9 mouse cellular contexts compared by ENCODE assay signal in genomic region chr16:23100099-23100575, GRCm38 (mm10). TPM values are rescaled to one million over a fixed set of nuclear protein-coding genes. Genes with fewer than 3 reads are reported as not detected.
DNase-seq lines count a peak whose midpoint lies in the region; ATAC-seq lines count a peak whose summit lies in the region.
"Had no signal": no experiment of that assay in that cellular context is flagged by ENCODE, and none has a peak within 500 bp of the region (broad histone marks: within the 10 kb centered on the region; RNA-seq: fewer than 3 reads in every experiment).

No protein-coding gene starts in this region.

- WGBS in kidney, embryonic 15.5 days = 2% methylated on average over 9 of the region's 9 CpGs
- 1% methylated on average over 9 of the region's 9 CpGs for WGBS in embryonic facial prominence, embryonic 10.5 days
- 2% methylated on average over 9 of the region's 9 CpGs for WGBS in hindbrain, embryonic 14.5 days
- under 1% methylated on average over 9 of the region's 9 CpGs for WGBS in lung, embryonic 15.5 days
- 3% methylated on average over 9 of the region's 9 CpGs for WGBS in stomach, embryonic 15.5 days

- peak overlapping the region; percentile 43 for H3K4me3 ChIP-seq in kidney, embryonic 15.5 days (replicated peaks)
- H3K4me3 ChIP-seq in embryonic facial prominence, embryonic 10.5 days = peak overlapping the region; percentile 55
- peak overlapping the region; percentile 27 for H3K4me3 ChIP-seq in hindbrain, embryonic 14.5 days (replicated peaks; ENCODE audit: low read length)
- peak overlapping the region; percentile 35 for H3K4me3 ChIP-seq in lung, embryonic 15.5 days
- peak overlapping the region; percentile 38 for H3K4me3 ChIP-seq in stomach, embryonic 15.5 days (replicated peaks)

- peak overlapping the region; percentile 68 for H3K4me2 ChIP-seq in kidney, embryonic 15.5 days
- H3K4me2 ChIP-seq in hindbrain, embryonic 14.5 days (replicated peaks) = peak overlapping the region; percentile 62
- peak overlapping the region; percentile 64 for H3K4me2 ChIP-seq in lung, embryonic 15.5 days
- H3K4me2 ChIP-seq in stomach, embryonic 15.5 days = peak overlapping the region; percentile 75

- peaks cover 24% of the 10 kb centered on the region for H3K4me1 ChIP-seq in kidney, embryonic 15.5 days
- peaks cover 25% of the 10 kb centered on the region for H3K4me1 ChIP-seq in embryonic facial prominence, embryonic 10.5 days
- H3K4me1 ChIP-seq in hindbrain, embryonic 14.5 days (replicated peaks; ENCODE audit: control insufficient read depth, insufficient read depth, low read length) = no peaks in the 10 kb centered on the region; the same call in 1 of the 2 replicates
- peaks cover 16% of the 10 kb centered on the region for H3K4me1 ChIP-seq in lung, embryonic 15.5 days
- H3K4me1 ChIP-seq in stomach, embryonic 15.5 days = peaks cover 7% of the 10 kb centered on the region

- H3K9me3 ChIP-seq in kidney, embryonic 15.5 days (replicated peaks) = no peaks in the 10 kb centered on the region
- H3K9me3 ChIP-seq in embryonic facial prominence, embryonic 10.5 days = no peaks in the 10 kb centered on the region
- H3K9me3 ChIP-seq in hindbrain, embryonic 14.5 days (ENCODE audit: control insufficient read depth, low read length) = no peaks in the 10 kb centered on the region
- H3K9me3 ChIP-seq in lung, embryonic 15.5 days = no peaks in the 10 kb centered on the region
- no peaks in the 10 kb centered on the region for H3K9me3 ChIP-seq in stomach, embryonic 15.5 days

- no peaks in the 10 kb centered on the region for H3K36me3 ChIP-seq in kidney, embryonic 15.5 days
- no peaks in the 10 kb centered on the region for H3K36me3 ChIP-seq in embryonic facial prominence, embryonic 10.5 days (replicated peaks)
- H3K36me3 ChIP-seq in hindbrain, embryonic 14.5 days (replicated peaks; ENCODE audit: control insufficient read depth, insufficient read depth) = no peaks in the 10 kb centered on the region
- no peaks in the 10 kb centered on the region for H3K36me3 ChIP-seq in lung, embryonic 15.5 days
- H3K36me3 ChIP-seq in stomach, embryonic 15.5 days = no peaks in the 10 kb centered on the region

- no peaks in the 10 kb centered on the region for H3K27me3 ChIP-seq in kidney, embryonic 15.5 days
- H3K27me3 ChIP-seq in embryonic facial prominence, embryonic 10.5 days (replicated peaks; ENCODE audit: low read depth, poor library complexity, severe bottlenecking) = peaks cover 20% of the 10 kb centered on the region
- peaks cover 22% of the 10 kb centered on the region for H3K27me3 ChIP-seq in hindbrain, embryonic 14.5 days (ENCODE audit: control insufficient read depth, insufficient read depth, low read length)
- no peaks in the 10 kb centered on the region for H3K27me3 ChIP-seq in lung, embryonic 15.5 days
- no peaks in the 10 kb centered on the region for H3K27me3 ChIP-seq in stomach, embryonic 15.5 days (replicated peaks)

- 0 out of 2 replicates have a peak overlapping the region, but pooled peaks have one; percentile 1 for H3K27ac ChIP-seq in kidney, embryonic 15.5 days
- peak overlapping the region; percentile 78 for H3K27ac ChIP-seq in embryonic facial prominence, embryonic 10.5 days (replicated peaks)
- H3K27ac ChIP-seq in hindbrain, embryonic 14.5 days = no peak overlapping the region
- no peak overlapping the region for H3K27ac ChIP-seq in lung, embryonic 15.5 days
- 0 out of 2 replicates have a peak overlapping the region, but pooled peaks have one; percentile 31 for H3K27ac ChIP-seq in stomach, embryonic 15.5 days

- peak overlapping the region; percentile 47 for H3K9ac ChIP-seq in kidney, embryonic 15.5 days
- H3K9ac ChIP-seq in hindbrain, embryonic 14.5 days = peak overlapping the region; percentile 44
- H3K9ac ChIP-seq in lung, embryonic 15.5 days = peak overlapping the region; percentile 18; the same call in 1 of the 2 replicates
- H3K9ac ChIP-seq in stomach, embryonic 15.5 days = peak overlapping the region; percentile 16; the same call in 1 of the 2 replicates

- DNase-seq in kidney, adult 9 months = no peak
- peak; percentile 73 for DNase-seq in embryonic facial prominence, embryonic 10.5 days (ENCODE audit: low spot score)
- no peak for DNase-seq in hindbrain, embryonic 14.5 days (ENCODE audit: low spot score)
- DNase-seq in layer of hippocampus, postnatal 36 days = no peak

- ATAC-seq in kidney, embryonic 15.5 days (replicated peaks; ENCODE audit: low FRiP score) = peak; percentile 83
- peak; percentile 40; the same call in 1 of the 2 replicates for ATAC-seq in hindbrain, embryonic 14.5 days (ENCODE audit: low FRiP score)
- peak; percentile 79; the same call in 1 of the 2 replicates for ATAC-seq in lung, embryonic 15.5 days (ENCODE audit: borderline replicate concordance, extremely low read depth, low FRiP score, low TSS enrichment)
- ATAC-seq in stomach, embryonic 15.5 days (ENCODE audit: insufficient read depth, low FRiP score, low read depth) = peak; percentile 59
- ATAC-seq in erythroblast, adult 5-6 weeks (replicated peaks; ENCODE audit: low FRiP score, poor library complexity, severe bottlenecking) = no peak

RNA-seq across cellular contexts. Expression of gene Eif4a2, which starts 7.1 kb away (rescaled TPM):
- 217 and 225 TPM in 2 replicates for polyA plus RNA-seq in kidney, embryonic 15.5 days (2015; fragmentation: Nextera tagmentation; extraction: Ambion mirVana)
- 170 and 177 TPM in 2 replicates for polyA plus RNA-seq in embryonic facial prominence, embryonic 10.5 days (2016; fragmentation: Nextera tagmentation; extraction: Ambion mirVana)
- 352 and 389 TPM in 2 replicates for polyA plus RNA-seq in hindbrain, embryonic 14.5 days (2014; fragmentation: Nextera tagmentation; extraction: Ambion mirVana)
- 202 and 203 TPM in 2 replicates for polyA plus RNA-seq in lung, embryonic 15.5 days (2015; fragmentation: Nextera tagmentation; extraction: Ambion mirVana)
- 224 and 234 TPM in 2 replicates for polyA plus RNA-seq in stomach, embryonic 15.5 days (2015; fragmentation: Nextera tagmentation; extraction: Ambion mirVana)
- 100 to 1,000 TPM; 900 to 999 TPM for total RNA-seq in layer of hippocampus, postnatal 36 days (2021)
- total RNA-seq in erythroblast, adult 5-6 weeks (2015; ENCODE audit: low replicate concordance) = 120 and 145 TPM in 2 replicates
- total RNA-seq in erythroblast, adult 5-6 weeks (2017; ENCODE audit: low replicate concordance) = 151 and 206 TPM in 2 replicates

RNA-seq across cellular contexts. Expression of gene Rfc4, which starts 27.4 kb away (rescaled TPM):
- 125 and 132 TPM in 2 replicates for polyA plus RNA-seq in kidney, embryonic 15.5 days (2015; fragmentation: Nextera tagmentation; extraction: Ambion mirVana)
- 208 and 218 TPM in 2 replicates for polyA plus RNA-seq in embryonic facial prominence, embryonic 10.5 days (2016; fragmentation: Nextera tagmentation; extraction: Ambion mirVana)
- 41.3 and 43.1 TPM in 2 replicates for polyA plus RNA-seq in hindbrain, embryonic 14.5 days (2014; fragmentation: Nextera tagmentation; extraction: Ambion mirVana)
- 135 and 138 TPM in 2 replicates for polyA plus RNA-seq in lung, embryonic 15.5 days (2015; fragmentation: Nextera tagmentation; extraction: Ambion mirVana)
- 109 and 117 TPM in 2 replicates for polyA plus RNA-seq in stomach, embryonic 15.5 days (2015; fragmentation: Nextera tagmentation; extraction: Ambion mirVana)
- total RNA-seq in layer of hippocampus, postnatal 36 days (2021) = 1 to 10 TPM; 3.3 to 4.2 TPM
- total RNA-seq in erythroblast, adult 5-6 weeks (2015; ENCODE audit: low replicate concordance) = 51.0 and 64.0 TPM in 2 replicates
- total RNA-seq in erythroblast, adult 5-6 weeks (2017; ENCODE audit: low replicate concordance) = 20.4 and 27.0 TPM in 2 replicates

RNA-seq across cellular contexts. Expression of gene Kng1, which starts 42.5 kb away (rescaled TPM):
- 4.8 and 9.2 TPM in 2 replicates for polyA plus RNA-seq in kidney, embryonic 15.5 days (2015; fragmentation: Nextera tagmentation; extraction: Ambion mirVana)
- not detected in 2 replicates for polyA plus RNA-seq in embryonic facial prominence, embryonic 10.5 days (2016; fragmentation: Nextera tagmentation; extraction: Ambion mirVana)
- polyA plus RNA-seq in hindbrain, embryonic 14.5 days (2014; fragmentation: Nextera tagmentation; extraction: Ambion mirVana) = not detected in 2 replicates
- polyA plus RNA-seq in lung, embryonic 15.5 days (2015; fragmentation: Nextera tagmentation; extraction: Ambion mirVana) = 0.59 and 4.1 TPM in 2 replicates
- 12.3 and 42.4 TPM in 2 replicates for polyA plus RNA-seq in stomach, embryonic 15.5 days (2015; fragmentation: Nextera tagmentation; extraction: Ambion mirVana)
- total RNA-seq in layer of hippocampus, postnatal 36 days (2021) = not detected
- not detected in 2 replicates for total RNA-seq in erythroblast, adult 5-6 weeks (2015; ENCODE audit: low replicate concordance)
- 0.51 TPM in 1 of 2 replicates, not detected in the other for total RNA-seq in erythroblast, adult 5-6 weeks (2017; ENCODE audit: low replicate concordance)
- total RNA-seq: left cerebral cortex, adult 18-20 months had no signal

RNA-seq across cellular contexts. Expression of gene Adipoq, which starts 46.2 kb away (rescaled TPM):
- not detected in 2 replicates for polyA plus RNA-seq in kidney, embryonic 15.5 days (2015; fragmentation: Nextera tagmentation; extraction: Ambion mirVana)
- polyA plus RNA-seq in embryonic facial prominence, embryonic 10.5 days (2016; fragmentation: Nextera tagmentation; extraction: Ambion mirVana) = not detected in 2 replicates
- not detected in 2 replicates for polyA plus RNA-seq in hindbrain, embryonic 14.5 days (2014; fragmentation: Nextera tagmentation; extraction: Ambion mirVana)
- 0.19 TPM in 1 of 2 replicates, not detected in the other for polyA plus RNA-seq in lung, embryonic 15.5 days (2015; fragmentation: Nextera tagmentation; extraction: Ambion mirVana)
- polyA plus RNA-seq in stomach, embryonic 15.5 days (2015; fragmentation: Nextera tagmentation; extraction: Ambion mirVana) = 0.10 TPM in 1 of 2 replicates, not detected in the other
- not detected for total RNA-seq in layer of hippocampus, postnatal 36 days (2021)
- 4.4 TPM in 1 of 2 replicates, not detected in the other for total RNA-seq in erythroblast, adult 5-6 weeks (2015; ENCODE audit: low replicate concordance)
- not detected in 2 replicates for total RNA-seq in erythroblast, adult 5-6 weeks (2017; ENCODE audit: low replicate concordance)
- total RNA-seq: left cerebral cortex, adult 18-20 months had no signal

Comparison
In these comparisons a context has a peak if more than half of its experiments do, and no peak if none do; other contexts are left out.
1. H3K27ac ChIP-seq: peak in kidney, embryonic 15.5 days (single experiment), embryonic facial prominence, embryonic 10.5 days (single experiment) and stomach, embryonic 15.5 days (single experiment); none in hindbrain, embryonic 14.5 days (single experiment) and lung, embryonic 15.5 days (single experiment).
2. Peak in every context shown above with its lines, with median percentiles within 50 percentile points of each other: H3K4me2 ChIP-seq, H3K4me3 ChIP-seq and H3K9ac ChIP-seq.